Mouse (Mus musculus): ENCODE measurements at regions not wholly inside any gene's neighbourhood (a gene's known extent, or its start where the extent isn't known, plus 50 kb on each side); places are given as distances from the start of the nearest gene placed in this dataset.

GRCm38 (mm10) chr7:78103536-78104279 is 634.1 kb downstream of the Ntrk3 start:
- no peak for TF ChIP-seq CTCF (IDR thresholded peaks at IDR 0.05; ENCODE audit: borderline replicate concordance, insufficient read depth, low read depth, low read length)
- TF ChIP-seq POLR2A (IDR thresholded peaks at IDR 0.05; ENCODE audit: borderline replicate concordance, insufficient read depth, low read length): no peak

Data from cerebellum, adult 2 months (tissue).